Mouse (Mus musculus) spleen, adult 18-20 months (tissue): ENCODE measurements around the gene Itga6.

Source experiments
- DNase-seq, 2 experiments: peaks; one replicate each; pipeline ENCODE4 v3.0.0; 2022; ENCODE audit warnings: mixed read lengths in 2 of 2

Gene Itga6

GRCm38 (mm10) chr2:71865935-71866334 is 120.5 kb downstream of the Itga6 start:
- no peak for DNase-seq

GRCm38 (mm10) chr2:71866565-71866964 is 121.1 kb downstream of the Itga6 start:
- peak in 1 of 2 experiments; percentile 14 for DNase-seq

GRCm38 (mm10) chr2:71867019-71867418 is 121.6 kb downstream of the Itga6 start:
- no peak for DNase-seq

- DNase-seq = no peak
Observed at GRCm38 (mm10) chr2:71867480-71867879, 122.1 kb downstream of the Itga6 start.

- no peak for DNase-seq
Observed at GRCm38 (mm10) chr2:71868256-71868655, 122.8 kb downstream of the Itga6 start.

- no peak for DNase-seq
Observed at GRCm38 (mm10) chr2:71872141-71872540, 126.7 kb downstream of the Itga6 start.

- peak; percentile 99 to 100 for DNase-seq
Observed at GRCm38 (mm10) chr2:71872801-71873443, 127.5 kb downstream of the Itga6 start, which contains the start of gene Pdk1. Gene Pdk1 (plus strand): TSS chr2:71873224.

GRCm38 (mm10) chr2:71873474-71874322 is 128.3 kb downstream of the Itga6 start:
- DNase-seq = peak in 1 of 2 experiments; percentile 62

- no peak for DNase-seq
Observed at GRCm38 (mm10) chr2:71874422-71874821, 129.0 kb downstream of the Itga6 start.

- no peak for DNase-seq
Observed at GRCm38 (mm10) chr2:71874836-71875235, 129.4 kb downstream of the Itga6 start.

- DNase-seq = no peak
Observed at GRCm38 (mm10) chr2:71877865-71878264, 132.4 kb downstream of the Itga6 start.

GRCm38 (mm10) chr2:71878441-71878840 is 133.0 kb downstream of the Itga6 start:
- no peak for DNase-seq

- no peak for DNase-seq
Observed at GRCm38 (mm10) chr2:71878943-71879342, 133.5 kb downstream of the Itga6 start.

- no peak for DNase-seq
Observed at GRCm38 (mm10) chr2:71882914-71883651, 137.7 kb downstream of the Itga6 start.

- DNase-seq = no peak
Observed at GRCm38 (mm10) chr2:71887269-71887668, 141.9 kb downstream of the Itga6 start.

GRCm38 (mm10) chr2:71888437-71888836 is 143.0 kb downstream of the Itga6 start:
- DNase-seq = no peak

GRCm38 (mm10) chr2:71891536-71891935 is 146.1 kb downstream of the Itga6 start:
- no peak for DNase-seq

- DNase-seq = no peak
Observed at GRCm38 (mm10) chr2:71892741-71893349, 147.4 kb downstream of the Itga6 start.

- no peak for DNase-seq
Observed at GRCm38 (mm10) chr2:71895596-71896286, 150.3 kb downstream of the Itga6 start.

- no peak for DNase-seq
Observed at GRCm38 (mm10) chr2:71897420-71897819, 152.0 kb downstream of the Itga6 start.

GRCm38 (mm10) chr2:71898335-71898856 is 153.0 kb downstream of the Itga6 start:
- DNase-seq = peak in 1 of 2 experiments; percentile 18

- DNase-seq = no peak
Observed at GRCm38 (mm10) chr2:71899886-71900285, 154.5 kb downstream of the Itga6 start.
